9 mouse cellular contexts compared by ENCODE assay signal in genomic region chr13:23491990-23492389, GRCm38 (mm10). TPM values are rescaled to one million over a fixed set of nuclear protein-coding genes. Genes with fewer than 3 reads are reported as not detected.
DNase-seq lines count a peak whose midpoint lies in the region; ATAC-seq lines count a peak whose summit lies in the region.
"Had no signal": no experiment of that assay in that cellular context is flagged by ENCODE, and none has a peak within 500 bp of the region (broad histone marks: within the 10 kb centered on the region; RNA-seq: fewer than 3 reads in every experiment).

No protein-coding gene starts in this region.

- 7% methylated on average over 14 of the region's 14 CpGs for WGBS in heart, embryonic 14.5 days
- WGBS in hindbrain, embryonic 16.5 days: 1% methylated on average over 14 of the region's 14 CpGs
- 4% methylated on average over 14 of the region's 14 CpGs for WGBS in midbrain, embryonic 13.5 days

- no peaks in the 10 kb centered on the region for H3K36me3 ChIP-seq in heart, embryonic 14.5 days (ENCODE audit: control insufficient read depth, insufficient read depth, low read length)
- H3K36me3 ChIP-seq in hindbrain, embryonic 16.5 days (ENCODE audit: control insufficient read depth, insufficient read depth, low read length): no peaks in the 10 kb centered on the region
- H3K36me3 ChIP-seq in midbrain, embryonic 13.5 days: no peaks in the 10 kb centered on the region

- H3K9ac ChIP-seq in heart, embryonic 14.5 days (ENCODE audit: low read length): peak overlapping the region; percentile 65
- H3K9ac ChIP-seq in hindbrain, embryonic 16.5 days (ENCODE audit: low read depth, low read length): peak overlapping the region; percentile 13; the same call in 1 of the 2 replicates
- H3K9ac ChIP-seq in midbrain, embryonic 13.5 days (replicated peaks): peak overlapping the region; percentile 36; the same call in 1 of the 2 replicates

- no peak for DNase-seq in heart, adult 8-10 months (ENCODE audit: low spot score)
- DNase-seq in spleen, postnatal 4 days (ENCODE audit: low spot score in 2 of 2): no peak
- DNase-seq in layer of hippocampus, adult 11-12 months (ENCODE audit: low spot score): no peak
- no peak for DNase-seq in cerebellum, adult 9-11 months

- H3K27me3 ChIP-seq in heart, embryonic 14.5 days (ENCODE audit: control insufficient read depth, insufficient read depth, low read length): peaks cover 6% of the 10 kb centered on the region; the same call in 1 of the 2 replicates
- H3K27me3 ChIP-seq in hindbrain, embryonic 16.5 days (replicated peaks; ENCODE audit: control insufficient read depth, insufficient read depth, low read length): no peaks in the 10 kb centered on the region
- peaks cover 6% of the 10 kb centered on the region for H3K27me3 ChIP-seq in midbrain, embryonic 13.5 days

- peak overlapping the region; percentile 61 for H3K4me2 ChIP-seq in heart, embryonic 14.5 days (ENCODE audit: low read length)
- H3K4me2 ChIP-seq in hindbrain, embryonic 16.5 days (ENCODE audit: low read length): peak overlapping the region; percentile 54
- peak overlapping the region; percentile 45 for H3K4me2 ChIP-seq in midbrain, embryonic 13.5 days (replicated peaks)

- no peak overlapping the region for H3K27ac ChIP-seq in heart, embryonic 14.5 days (replicated peaks in 1 of 2; ENCODE audit: control insufficient read depth in 1 of 2, insufficient read depth in 1 of 2, low read depth in 2 of 2, low read length in 2 of 2)
- H3K27ac ChIP-seq in hindbrain, embryonic 16.5 days (ENCODE audit: low read depth, low read length): no peak overlapping the region
- no peak overlapping the region for H3K27ac ChIP-seq in midbrain, embryonic 13.5 days

- H3K9me3 ChIP-seq in heart, embryonic 14.5 days (ENCODE audit: control insufficient read depth, low read length): no peaks in the 10 kb centered on the region
- H3K9me3 ChIP-seq in hindbrain, embryonic 16.5 days (ENCODE audit: control insufficient read depth, low read length): no peaks in the 10 kb centered on the region
- no peaks in the 10 kb centered on the region for H3K9me3 ChIP-seq in midbrain, embryonic 13.5 days

- peak overlapping the region; percentile 37 to 60 for H3K4me3 ChIP-seq in heart, embryonic 14.5 days (ENCODE audit: control insufficient read depth in 1 of 2, insufficient read depth in 1 of 2, low read depth in 1 of 2, low read length in 2 of 2)
- H3K4me3 ChIP-seq in hindbrain, embryonic 16.5 days (ENCODE audit: low read length): peak overlapping the region; percentile 32
- peak overlapping the region; percentile 31 for H3K4me3 ChIP-seq in midbrain, embryonic 13.5 days (replicated peaks)

- no peak for ATAC-seq in heart, embryonic 14.5 days (ENCODE audit: insufficient number of reproducible peaks, insufficient read depth, low FRiP score, low read depth)
- ATAC-seq in common myeloid progenitor, adult 5-6 weeks (replicated peaks; ENCODE audit: low read depth, poor library complexity, severe bottlenecking): 0 out of 2 replicates have a peak, but pooled peaks have one; percentile 7
- ATAC-seq in hindbrain, embryonic 16.5 days: no peak
- no peak for ATAC-seq in midbrain, embryonic 13.5 days

- H3K4me1 ChIP-seq in heart, embryonic 14.5 days (ENCODE audit: control insufficient read depth in 2 of 2, insufficient read depth in 2 of 2, low read length in 2 of 2): peaks cover 4 to 10% of the 10 kb centered on the region in 2 experiments; a peak in 3 of 4 replicates
- peaks cover 2% of the 10 kb centered on the region; the same call in 1 of the 2 replicates for H3K4me1 ChIP-seq in hindbrain, embryonic 16.5 days (ENCODE audit: control insufficient read depth, insufficient read depth, low read depth, low read length)
- H3K4me1 ChIP-seq in midbrain, embryonic 13.5 days (replicated peaks): peaks cover 15% of the 10 kb centered on the region

RNA-seq across cellular contexts. Expression of gene Btn2a2, which starts 3.3 kb away (rescaled TPM):
- 0.40 and 0.43 TPM in 2 replicates for polyA plus RNA-seq in heart, embryonic 14.5 days (2014; fragmentation: Nextera tagmentation; extraction: Ambion mirVana)
- total RNA-seq in heart, adult 8-10 months (2022): not detected
- total RNA-seq in common myeloid progenitor, adult 5-6 weeks (2017): not detected in 2 replicates
- polyA plus RNA-seq in hindbrain, embryonic 16.5 days (2015; fragmentation: Nextera tagmentation; extraction: Ambion mirVana): 0.14 TPM in 1 of 2 replicates, not detected in the other
- polyA plus RNA-seq in midbrain, embryonic 13.5 days (2015; fragmentation: Nextera tagmentation; extraction: Ambion mirVana): 0.13 TPM in 2 replicates
- total RNA-seq: hematopoietic stem cell, adult 5-6 weeks had no signal

RNA-seq across cellular contexts. Expression of gene Btn1a1, which starts 26.3 kb away (rescaled TPM):
- polyA plus RNA-seq in heart, embryonic 14.5 days (2014; fragmentation: Nextera tagmentation; extraction: Ambion mirVana): 1.7 and 1.9 TPM in 2 replicates
- not detected for total RNA-seq in heart, adult 8-10 months (2022)
- total RNA-seq in common myeloid progenitor, adult 5-6 weeks (2017): not detected in 2 replicates
- polyA plus RNA-seq in hindbrain, embryonic 16.5 days (2015; fragmentation: Nextera tagmentation; extraction: Ambion mirVana): 0.09 and 0.20 TPM in 2 replicates
- 0.04 and 0.13 TPM in 2 replicates for polyA plus RNA-seq in midbrain, embryonic 13.5 days (2015; fragmentation: Nextera tagmentation; extraction: Ambion mirVana)

RNA-seq across cellular contexts. Expression of gene Hist1h4h, which starts 38.9 kb away (rescaled TPM):
- polyA plus RNA-seq in heart, embryonic 14.5 days (2014; fragmentation: Nextera tagmentation; extraction: Ambion mirVana): 7.5 and 8.5 TPM in 2 replicates
- total RNA-seq in heart, adult 8-10 months (2022): 100 to 1,000 TPM; 231 to 254 (median 246) TPM
- 1,499 and 1,774 TPM in 2 replicates for total RNA-seq in common myeloid progenitor, adult 5-6 weeks (2017)
- 2.6 and 2.7 TPM in 2 replicates for polyA plus RNA-seq in hindbrain, embryonic 16.5 days (2015; fragmentation: Nextera tagmentation; extraction: Ambion mirVana)
- polyA plus RNA-seq in midbrain, embryonic 13.5 days (2015; fragmentation: Nextera tagmentation; extraction: Ambion mirVana): 6.4 and 7.4 TPM in 2 replicates

RNA-seq across cellular contexts. Expression of gene Hist1h2af, which starts 41.7 kb away (rescaled TPM):
- polyA plus RNA-seq in heart, embryonic 14.5 days (2014; fragmentation: Nextera tagmentation; extraction: Ambion mirVana): 3.8 and 5.4 TPM in 2 replicates
- 10 to 100 TPM in 1 of 4 experiments, 1 to 10 TPM in 3; 2.4 to 17.9 (median 5.5) TPM for total RNA-seq in heart, adult 8-10 months (2022)
- total RNA-seq in common myeloid progenitor, adult 5-6 weeks (2017): 1,142 and 1,285 TPM in 2 replicates
- not detected in 2 replicates for polyA plus RNA-seq in hindbrain, embryonic 16.5 days (2015; fragmentation: Nextera tagmentation; extraction: Ambion mirVana)
- 1.3 and 3.0 TPM in 2 replicates for polyA plus RNA-seq in midbrain, embryonic 13.5 days (2015; fragmentation: Nextera tagmentation; extraction: Ambion mirVana)

RNA-seq across cellular contexts. Expression of gene Hist1h3g, which starts 43.2 kb away (rescaled TPM):
- polyA plus RNA-seq in heart, embryonic 14.5 days (2014; fragmentation: Nextera tagmentation; extraction: Ambion mirVana): 3.0 and 4.3 TPM in 2 replicates
- 1 to 10 TPM; 3.4 to 5.0 (median 3.8) TPM for total RNA-seq in heart, adult 8-10 months (2022)
- total RNA-seq in common myeloid progenitor, adult 5-6 weeks (2017): 199 and 205 TPM in 2 replicates
- 0.66 TPM in 1 of 2 replicates, not detected in the other for polyA plus RNA-seq in hindbrain, embryonic 16.5 days (2015; fragmentation: Nextera tagmentation; extraction: Ambion mirVana)
- 3.1 and 5.3 TPM in 2 replicates for polyA plus RNA-seq in midbrain, embryonic 13.5 days (2015; fragmentation: Nextera tagmentation; extraction: Ambion mirVana)

Comparison
In these comparisons a context has a peak if more than half of its experiments do, and no peak if none do; other contexts are left out.
1. H3K9ac ChIP-seq: peak in every context shown above with its lines; median percentile 65 in heart, embryonic 14.5 days; 36 in midbrain, embryonic 13.5 days; 13 in hindbrain, embryonic 16.5 days.